Mouse (Mus musculus) ES-E14 (cell line): ENCODE data around the gene Ostc. TPM values are rescaled to one million over a fixed set of nuclear protein-coding genes. Genes with fewer than 3 reads are reported as not detected.

Experiments used
- DNase-seq: peaks from one replicate; pipeline ENCODE4 v3.0.0-alpha.2; 2013; ENCODE audit warnings: low read depth, low spot score
- H3K27ac ChIP-seq: 2 replicates; pipeline ENCODE4 v1.5.1; 2012; ENCODE audit warnings: low read depth, mild to moderate bottlenecking, low read length, moderate library complexity, mixed read lengths; ENCODE audit not compliant: poor library complexity, insufficient read depth, severe bottlenecking
- H3K36me3 ChIP-seq: 2 replicates; pipeline ENCODE4 v1.6.1; 2012; ENCODE audit warnings: mild to moderate bottlenecking, low read length, moderate library complexity, mixed read lengths; ENCODE audit not compliant: control insufficient read depth, poor library complexity, insufficient read depth, severe bottlenecking
- H3K4me1 ChIP-seq, 2 experiments: fragments of 150-350 bp in 1 of 2; sonication (generic) in 1 of 2; 2 replicates each; pipeline ENCODE4 v1.6.1; 2012; ENCODE audit warnings: low read length in 2 of 2, mild to moderate bottlenecking in 1 of 2, mixed read lengths in 1 of 2; ENCODE audit not compliant: control insufficient read depth in 2 of 2, insufficient read depth in 2 of 2, poor library complexity in 1 of 2
- H3K4me3 ChIP-seq, 2 experiments: fragments of 150-350 bp in 1 of 2; sonication (generic) in 1 of 2; 2 replicates each; pipeline ENCODE4 v1.5.1; 2012; ENCODE audit warnings: low read length in 2 of 2, low read depth in 1 of 2, mild to moderate bottlenecking in 1 of 2, mixed read lengths in 1 of 2; ENCODE audit not compliant: insufficient read depth in 1 of 2, poor library complexity in 1 of 2, severe bottlenecking in 1 of 2
- H3K9ac ChIP-seq: 2 replicates; pipeline ENCODE4 v1.6.1; 2012; ENCODE audit warnings: low read depth, mild to moderate bottlenecking, low read length, mixed read lengths; ENCODE audit not compliant: poor library complexity, insufficient read depth, severe bottlenecking
- H3K9me3 ChIP-seq: fragments of 150-350 bp; sonication (generic); 2 replicates; pipeline ENCODE4 v1.6.1; 2012; ENCODE audit warnings: low read depth, mild to moderate bottlenecking, low read length; ENCODE audit not compliant: control insufficient read depth, insufficient read depth
- CHD2 ChIP-seq: IDR thresholded peaks from 2 replicates; pipeline ENCODE4 v1.6.1; 2014; ENCODE audit warnings: mild to moderate bottlenecking, low read depth, low read length, inconsistent platforms
- HCFC1 ChIP-seq: IDR thresholded peaks from 2 replicates; pipeline ENCODE4 v1.6.1; 2012; ENCODE audit warnings: low read length, inconsistent platforms, borderline replicate concordance; ENCODE audit not compliant: insufficient read depth
- MAFK ChIP-seq: IDR thresholded peaks from 2 replicates; pipeline ENCODE4 v1.6.1; 2014; ENCODE audit warnings: mild to moderate bottlenecking, low read depth, low read length, inconsistent platforms; ENCODE audit not compliant: insufficient read depth
- ZC3H11A ChIP-seq: IDR thresholded peaks from 2 replicates; pipeline ENCODE4 v1.6.1; 2012; ENCODE audit warnings: low read depth, mild to moderate bottlenecking, inconsistent platforms, low read length, borderline replicate concordance
- ZNF384 ChIP-seq: IDR thresholded peaks from 2 replicates; pipeline ENCODE4 v1.6.1; 2012; ENCODE audit warnings: low read depth, low read length, inconsistent platforms
- in situ Hi-C, 2 experiments: fragments of 600-800 bp; cut with MboI; formaldehyde crosslinking; loops; one replicate each; pipeline ENCODE4 v1.15.1; 2025; ENCODE audit warnings: low sequenced_read_pairs in 2 of 2, inconsistent platforms in 1 of 2; ENCODE audit not compliant: unreplicated experiment in 2 of 2
- total RNA-seq: library from RNA; depleted of rRNA; stranded (reverse); fragments of 300-350 nt; gene quantifications from 2 replicates; pipeline ENCODE4 v1.2.3, GENCODE M21; 2012

Gene Ostc
- total RNA-seq, 1 experiment: 319 TPM

- no peaks in the 10 kb centered on the region for H3K9me3 ChIP-seq
- no peak overlapping the region for H3K9ac ChIP-seq
- H3K4me1 ChIP-seq: peaks cover 0 to 7% of the 10 kb centered on the region in 2 experiments; a peak in 2 of 4 replicates
- TF ChIP-seq MAFK (peak; percentile 66), ZNF384 (no peak)
- no peak for DNase-seq
- no peak overlapping the region for H3K27ac ChIP-seq
- no peak overlapping the region for H3K4me3 ChIP-seq
- peaks cover 9% of the 10 kb centered on the region for H3K36me3 ChIP-seq
- in situ Hi-C loops: no loop called here
Measured at GRCm38 (mm10) chr3:130697622-130698021, 11.6 kb downstream of the Ostc start.

- no peaks in the 10 kb centered on the region for H3K9me3 ChIP-seq
- H3K4me3 ChIP-seq: peak overlapping the region; percentile 48 to 50
- peak overlapping the region; percentile 71 for H3K9ac ChIP-seq
- TF ChIP-seq MAFK (no peak), CHD2 (peak; percentile 93)
- H3K36me3 ChIP-seq: 0 out of 2 replicates have a peak, but pooled peaks cover under 1% of the 10 kb centered on the region
- DNase-seq: peak; percentile 61
- H3K4me1 ChIP-seq: peaks cover 0 to 6% of the 10 kb centered on the region in 2 experiments; a peak in 2 of 4 replicates
- in situ Hi-C loops: no loop called here
- no peak overlapping the region for H3K27ac ChIP-seq
Measured at GRCm38 (mm10) chr3:130694705-130695104, 14.5 kb downstream of the Ostc start.

GRCm38 (mm10) chr3:130694041-130694593 is 15.1 kb downstream of the Ostc start:
- H3K4me3 ChIP-seq: 0 out of 4 replicates have a peak overlapping the region, but pooled peaks of 1 of the 2 experiments have one; percentile 17
- no peak overlapping the region for H3K27ac ChIP-seq
- H3K4me1 ChIP-seq: peaks cover 0 to 6% of the 10 kb centered on the region in 2 experiments; a peak in 2 of 4 replicates
- no peak overlapping the region for H3K9ac ChIP-seq
- no peaks in the 10 kb centered on the region for H3K9me3 ChIP-seq
- H3K36me3 ChIP-seq: no peaks in the 10 kb centered on the region
- DNase-seq: no peak
- in situ Hi-C loops: no loop called here
- no peak for TF ChIP-seq HCFC1
- TF ChIP-seq ZNF384: no peak
- no peak for TF ChIP-seq ZC3H11A
- no peak for TF ChIP-seq CHD2
- no peak for TF ChIP-seq MAFK

GRCm38 (mm10) chr3:130691596-130692170 is 17.6 kb downstream of the Ostc start:
- H3K27ac ChIP-seq: no peak overlapping the region
- in situ Hi-C loops: no loop called here
- peak overlapping the region; percentile 23 to 53 for H3K4me3 ChIP-seq
- H3K9ac ChIP-seq: no peak overlapping the region
- no peaks in the 10 kb centered on the region for H3K36me3 ChIP-seq
- no peak for TF ChIP-seq MAFK
- TF ChIP-seq HCFC1: no peak
- no peak for TF ChIP-seq CHD2
- no peaks in the 10 kb centered on the region for H3K9me3 ChIP-seq
- DNase-seq: no peak
- H3K4me1 ChIP-seq: peaks cover 0 to 4% of the 10 kb centered on the region in 2 experiments; a peak in 1 of 4 replicates
